Mouse (Mus musculus) cerebellum, adult 11 months (tissue): ENCODE data around the gene Prg2.

Experiments used
- DNase-seq: peaks from one replicate; pipeline ENCODE4 v3.0.0; 2022

Gene Prg2

DNA sequence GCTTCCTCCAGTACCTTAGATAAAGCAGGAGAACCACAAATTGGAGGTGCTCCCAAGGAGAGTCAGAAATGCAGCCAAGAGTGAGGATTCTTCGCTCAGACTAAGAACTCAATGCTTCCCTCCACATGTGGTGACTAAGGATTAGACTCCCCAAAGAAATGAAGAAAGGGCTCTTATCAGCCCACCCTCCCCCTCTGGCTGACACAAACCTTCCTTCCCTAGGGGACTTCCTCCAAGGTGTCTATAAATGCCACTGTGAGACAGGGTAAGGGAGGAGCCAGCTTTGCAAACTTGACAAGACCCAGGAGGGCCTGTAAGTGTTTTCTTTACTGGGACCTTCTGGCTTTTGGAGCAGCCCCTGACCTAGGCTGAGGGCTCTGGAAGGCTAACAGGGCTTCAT is at the start of gene Prg2:
Gene Prg2 (plus strand): TSS at position 274 of the 400 bp plus-strand sequence.
- DNase-seq: no peak

DNA sequence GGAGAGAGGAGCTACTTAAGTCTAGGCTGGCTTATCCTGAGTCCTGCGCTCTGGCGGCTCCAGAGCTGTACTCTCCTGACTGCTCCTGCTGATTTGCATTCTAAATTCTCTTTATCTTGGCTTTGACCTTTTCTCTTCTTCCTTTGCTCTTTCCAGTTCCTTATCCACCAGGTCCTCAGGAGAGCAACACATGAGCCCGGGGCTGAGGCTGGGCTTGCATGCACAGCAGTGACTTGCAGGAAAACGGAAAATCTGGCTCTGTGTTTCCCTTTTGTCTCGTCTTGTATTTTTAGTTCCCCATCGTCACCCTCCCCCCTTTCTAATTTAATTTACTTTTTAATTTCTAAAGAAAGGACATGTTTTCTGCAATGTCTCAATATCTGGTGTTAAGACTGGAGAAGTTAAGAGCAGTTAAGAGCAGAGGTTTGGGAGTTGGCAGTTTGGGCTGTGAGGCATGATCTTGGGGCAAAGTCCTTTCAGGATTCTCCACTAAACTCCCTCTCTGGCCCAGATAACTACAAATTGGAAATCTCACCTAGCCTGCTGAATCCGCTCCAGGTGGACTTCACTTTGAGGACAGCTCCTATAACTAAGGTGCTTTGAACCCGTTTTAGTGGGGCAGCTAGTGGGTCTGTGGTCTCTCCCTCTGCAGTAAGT is 46.1 kb upstream of the Prg2 start:
- no peak for DNase-seq

DNA sequence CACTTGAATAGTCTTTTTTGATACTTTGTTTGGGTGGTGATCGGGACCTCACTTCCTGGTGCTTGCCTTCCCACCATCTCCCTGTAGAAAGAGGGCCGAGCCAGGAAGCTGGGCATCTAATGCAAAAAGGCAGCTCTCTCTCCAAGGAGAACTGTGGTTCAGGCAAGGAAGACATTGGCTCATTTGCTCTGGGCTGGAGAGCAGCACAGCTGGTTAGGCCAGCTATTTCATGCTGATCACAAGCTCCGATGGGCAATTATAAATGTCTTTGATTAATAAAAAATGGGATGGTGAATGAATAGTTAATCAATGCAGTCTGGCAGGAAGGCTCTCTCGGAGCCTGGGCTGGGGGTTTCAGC is 45.6 kb upstream of the Prg2 start:
- no peak for DNase-seq

DNA sequence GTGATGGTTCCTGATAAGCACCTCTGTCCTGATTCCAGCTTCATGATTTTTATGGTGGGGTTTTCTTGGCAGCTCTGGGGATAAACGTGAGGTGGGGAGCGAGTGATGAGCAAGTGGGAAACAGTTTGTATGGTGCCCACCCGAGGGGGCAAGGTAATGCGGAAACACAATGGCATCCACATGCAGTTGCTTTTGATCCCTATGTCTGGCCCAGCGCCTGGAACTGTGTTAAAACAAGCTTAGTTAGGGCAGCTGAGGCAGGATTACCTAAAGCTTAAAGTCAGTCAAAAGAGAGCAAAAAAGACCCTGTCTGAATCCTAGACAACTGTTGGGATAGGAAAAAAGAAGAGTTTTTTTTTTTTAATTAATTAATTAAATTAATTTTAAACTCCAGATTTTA is 45.2 kb upstream of the Prg2 start:
- no peak for DNase-seq

DNA sequence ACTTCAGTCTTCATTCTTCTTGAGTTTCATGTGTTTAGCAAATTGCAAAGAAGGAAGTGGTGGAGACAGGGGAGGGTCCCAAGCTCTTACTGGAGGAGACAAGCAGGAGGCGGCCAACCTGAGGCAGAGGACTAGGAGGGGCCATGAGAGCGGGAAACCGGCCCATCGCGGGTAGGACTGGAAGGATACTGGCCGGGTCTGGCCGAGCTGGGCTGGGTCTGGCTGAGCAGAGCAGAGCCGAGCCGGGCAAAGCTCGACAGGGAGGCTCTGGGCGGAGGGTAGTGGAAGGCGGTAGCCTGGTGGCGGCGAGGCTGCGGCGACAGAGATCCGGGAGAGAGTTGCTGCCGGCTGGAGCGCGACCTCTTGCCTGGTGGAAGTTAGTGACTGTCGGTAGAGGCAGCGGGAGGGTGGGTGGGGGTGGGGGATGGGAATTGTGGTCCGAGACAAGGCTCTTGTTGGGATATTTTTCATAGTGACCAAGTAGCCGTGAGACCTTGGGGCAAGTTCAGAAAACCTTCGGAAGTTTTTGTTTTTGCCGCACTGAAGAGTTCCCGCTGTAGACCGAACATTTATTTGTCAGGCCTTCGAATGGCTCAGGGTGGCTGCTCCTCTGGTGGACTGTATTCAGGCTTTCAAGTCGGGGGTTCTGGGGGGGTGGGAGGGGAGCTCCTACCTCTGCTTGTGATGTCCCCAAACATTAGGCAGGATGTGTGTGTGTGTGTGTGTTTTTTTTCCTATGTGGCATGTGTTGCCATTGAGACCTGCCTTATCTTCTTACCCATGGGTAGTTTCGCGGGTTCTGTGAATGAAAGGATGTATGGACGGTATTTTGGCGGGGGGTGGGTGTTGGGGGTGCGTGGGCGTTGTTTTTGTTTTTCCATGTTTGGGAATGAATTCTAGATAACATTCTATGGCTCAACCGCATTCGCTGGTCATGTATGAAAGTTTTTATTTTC is 43.5 kb upstream of the Prg2 start, which contains the start of gene Slc43a3:
Gene Slc43a3 (plus strand): TSS at position 106 of the 956 bp plus-strand sequence.
- DNase-seq: no peak

DNA sequence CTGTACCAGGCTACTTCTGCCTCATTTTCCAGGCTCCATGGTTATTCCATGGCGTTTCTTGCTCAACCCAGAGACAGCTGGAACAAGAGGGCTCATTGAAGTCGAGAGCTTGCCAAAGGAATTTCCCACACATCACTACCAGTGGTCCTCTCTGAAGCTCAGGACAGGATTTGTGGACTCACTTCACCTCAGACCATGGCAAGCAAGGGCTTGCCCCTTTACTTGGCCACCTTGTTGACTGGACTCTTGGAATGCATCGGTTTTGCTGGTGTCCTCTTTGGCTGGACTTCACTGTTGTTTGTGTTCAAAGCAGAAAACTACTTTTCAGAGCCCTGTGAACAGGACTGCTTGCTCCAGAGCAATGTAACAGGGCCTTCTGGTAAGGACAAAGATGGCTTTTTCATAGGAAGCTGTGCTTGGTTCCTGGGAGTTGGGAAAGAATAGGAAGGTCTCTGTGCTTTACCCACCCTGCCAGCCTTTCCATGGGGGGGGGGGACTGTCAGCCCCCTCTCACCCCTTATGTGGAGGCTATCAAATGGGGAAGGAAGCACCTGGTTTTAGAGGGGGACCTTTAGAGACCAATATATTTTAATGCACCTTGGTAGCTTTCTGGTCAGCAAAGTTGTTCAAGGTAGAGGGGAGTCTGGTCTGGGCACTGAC is 42.6 kb upstream of the Prg2 start:
- DNase-seq: no peak

DNA sequence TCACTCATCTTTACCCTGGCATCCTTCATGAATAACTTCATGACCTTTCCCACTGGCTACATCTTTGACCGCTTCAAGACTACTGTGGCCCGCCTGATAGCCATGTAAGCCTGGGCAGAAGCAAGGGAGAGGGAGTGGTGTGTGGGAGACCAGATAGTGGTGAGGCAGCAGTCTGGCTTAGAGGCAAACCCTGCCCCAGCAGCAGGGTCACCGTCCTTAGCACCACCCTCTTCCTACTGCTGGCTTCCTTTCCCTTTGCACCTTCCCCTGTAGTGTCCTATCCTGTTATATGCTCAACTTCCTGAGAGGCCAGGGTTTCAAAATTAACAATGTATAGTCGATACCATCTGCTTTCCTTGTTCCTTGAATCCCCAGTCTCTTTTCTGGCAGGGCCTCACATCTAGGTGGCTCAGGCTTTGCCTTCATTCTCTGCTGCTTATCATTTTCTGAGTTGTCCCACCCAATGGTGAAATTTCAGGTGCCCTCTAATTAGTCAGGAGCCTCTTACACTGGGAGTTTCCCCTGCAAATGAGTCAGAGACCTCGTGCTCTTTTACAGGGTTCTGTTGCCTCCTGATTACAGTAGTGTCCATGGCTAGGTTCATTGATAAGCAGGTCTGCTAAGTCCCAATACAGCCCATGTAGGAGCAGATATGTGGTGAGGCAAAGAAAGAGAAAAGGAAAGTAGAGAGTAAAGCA is 41.9 kb upstream of the Prg2 start:
- no peak for DNase-seq

DNA sequence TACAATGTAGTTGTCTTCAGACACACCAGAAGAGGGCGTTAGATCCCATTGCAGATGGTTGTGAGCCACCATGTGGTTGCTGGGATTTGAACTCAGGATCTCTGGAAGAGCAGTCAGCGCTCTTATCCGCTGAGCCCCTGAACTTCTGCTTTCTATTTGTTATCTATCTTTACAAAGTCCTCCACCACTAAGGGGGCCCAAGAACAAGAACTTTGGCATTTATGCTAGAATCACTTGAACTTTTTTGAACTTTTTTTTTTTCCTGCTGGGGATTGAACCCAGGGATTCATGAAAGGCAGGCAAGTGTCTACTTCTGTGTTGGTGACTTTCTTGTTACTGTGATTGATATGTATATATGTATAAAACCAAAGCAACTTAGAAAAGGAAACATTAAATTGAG is 41.0 kb upstream of the Prg2 start:
- DNase-seq: no peak

DNA sequence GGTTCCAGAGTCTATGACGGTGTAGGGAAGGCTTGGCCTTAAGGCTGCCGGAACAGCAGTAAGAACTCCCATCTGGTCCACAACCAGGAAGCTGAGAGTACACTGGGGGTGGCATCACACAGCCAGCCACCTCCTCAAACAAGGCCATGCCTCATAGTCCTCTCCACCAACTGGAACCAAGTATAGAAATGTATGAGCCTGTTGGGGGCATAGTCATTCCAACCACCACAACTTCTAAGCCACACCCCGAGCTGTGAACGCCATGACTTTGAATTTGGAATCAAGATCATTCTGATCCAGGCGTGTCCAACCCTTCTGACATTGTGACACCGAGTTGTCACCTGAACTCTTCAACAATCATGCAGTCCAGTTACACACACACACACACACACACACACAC is 40.5 kb upstream of the Prg2 start:
- DNase-seq: no peak

DNA sequence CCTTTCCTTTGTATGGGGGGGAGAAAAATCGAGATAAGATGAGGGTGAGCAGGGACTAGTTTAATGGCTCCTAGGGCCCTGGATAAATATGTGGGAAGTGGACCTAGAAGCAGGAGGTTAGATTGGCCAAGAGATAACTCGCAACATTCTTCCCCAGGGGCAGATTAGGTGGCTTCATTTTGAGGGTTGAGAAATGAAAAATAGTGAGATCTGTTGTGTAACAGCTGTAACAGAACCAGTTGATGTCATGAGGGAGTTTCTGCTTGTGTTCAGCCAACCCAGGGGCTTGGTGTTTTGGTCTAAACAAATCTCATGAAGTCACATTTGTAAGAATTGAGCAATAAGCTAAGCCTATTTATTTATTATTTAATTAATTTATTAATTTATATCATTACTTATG is 38.9 kb upstream of the Prg2 start:
- DNase-seq: no peak

DNA sequence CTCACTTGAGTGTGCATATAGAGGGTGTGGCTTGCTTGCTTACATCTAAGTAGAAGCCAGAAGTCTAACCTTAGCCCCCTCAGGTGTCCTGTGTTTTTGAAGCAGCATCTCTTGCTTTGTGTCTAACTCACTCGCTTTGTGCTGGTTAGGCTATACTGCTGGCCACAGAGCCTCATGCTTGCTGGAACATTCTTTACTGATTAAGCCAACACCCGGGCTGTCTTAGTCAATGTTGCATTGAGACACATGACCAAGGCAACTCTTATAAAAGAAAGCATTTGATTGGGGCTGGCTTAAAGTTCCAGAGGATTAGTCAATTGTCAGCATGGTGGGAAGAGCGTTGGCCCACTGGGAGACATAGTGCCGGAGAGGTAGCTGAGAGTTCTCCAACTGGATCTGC is 38.5 kb upstream of the Prg2 start:
- no peak for DNase-seq

DNA sequence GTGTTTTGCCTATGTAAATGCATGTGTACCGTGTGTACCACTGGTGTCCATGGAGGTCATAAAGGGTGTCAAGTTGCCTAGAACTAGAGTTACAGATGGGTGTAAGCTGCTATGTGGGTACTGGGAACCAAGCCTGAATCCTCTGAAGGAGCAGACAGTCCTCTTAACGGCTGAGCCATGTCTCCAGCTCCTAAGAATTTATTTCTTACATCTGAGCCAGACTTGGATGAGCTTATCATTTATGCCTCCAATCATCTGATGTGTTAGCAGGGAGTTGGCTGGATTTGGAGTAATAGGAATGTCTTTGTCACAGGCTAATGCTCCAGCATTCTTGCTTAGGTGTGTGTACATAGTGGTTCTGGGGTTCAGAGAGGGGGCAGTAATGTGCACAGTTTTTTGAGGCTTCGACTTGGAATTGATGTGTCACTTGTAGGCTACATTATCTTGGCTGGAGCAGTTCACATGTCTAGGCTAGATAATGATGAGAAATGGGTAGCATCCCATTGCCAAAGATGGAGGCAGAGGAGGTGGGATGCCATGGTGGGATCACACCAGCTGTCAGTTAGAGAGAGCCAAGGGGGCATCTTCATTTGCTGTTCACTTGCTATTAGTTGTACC is 33.0 kb upstream of the Prg2 start:
- DNase-seq: no peak

DNA sequence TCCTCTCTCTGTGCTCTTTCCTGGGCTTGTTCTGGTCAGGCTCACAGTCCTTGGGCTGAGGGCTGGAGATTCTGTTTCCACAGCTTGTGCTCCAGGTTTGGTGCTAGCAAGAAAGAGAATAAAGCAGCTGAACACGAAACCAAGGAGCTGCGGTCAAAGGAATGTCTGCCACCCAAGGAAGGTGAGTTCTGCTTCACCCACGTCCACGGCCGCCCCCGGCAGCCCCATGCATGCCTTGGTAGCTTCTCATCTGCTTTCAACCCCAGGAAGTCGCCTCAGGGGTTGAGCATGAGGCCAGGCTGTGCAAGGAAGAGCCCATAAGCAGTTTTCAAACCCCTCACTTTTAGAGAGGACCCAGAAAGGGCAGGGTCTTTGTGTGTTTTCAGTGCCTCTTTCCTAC is 32.0 kb upstream of the Prg2 start:
- no peak for DNase-seq

DNA sequence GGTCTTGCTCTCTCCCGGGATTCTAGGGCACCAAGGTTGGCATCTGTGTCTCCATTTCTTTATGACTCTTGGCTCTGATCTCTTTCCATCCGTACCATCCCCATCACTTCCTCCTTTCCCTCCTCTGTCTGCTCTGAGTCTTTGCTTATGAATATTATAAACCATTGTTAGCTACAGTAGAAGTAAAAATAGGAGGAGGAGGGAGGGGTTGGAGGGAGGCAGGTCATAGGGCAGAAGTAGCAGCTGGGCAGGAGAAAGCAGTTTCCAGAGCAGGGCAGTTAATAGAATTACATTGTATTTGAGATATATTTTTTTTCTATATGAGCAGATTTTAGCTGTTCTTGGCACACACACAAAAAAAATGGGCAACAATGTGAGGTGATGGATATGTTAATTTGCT is 31.5 kb upstream of the Prg2 start:
- no peak for DNase-seq

DNA sequence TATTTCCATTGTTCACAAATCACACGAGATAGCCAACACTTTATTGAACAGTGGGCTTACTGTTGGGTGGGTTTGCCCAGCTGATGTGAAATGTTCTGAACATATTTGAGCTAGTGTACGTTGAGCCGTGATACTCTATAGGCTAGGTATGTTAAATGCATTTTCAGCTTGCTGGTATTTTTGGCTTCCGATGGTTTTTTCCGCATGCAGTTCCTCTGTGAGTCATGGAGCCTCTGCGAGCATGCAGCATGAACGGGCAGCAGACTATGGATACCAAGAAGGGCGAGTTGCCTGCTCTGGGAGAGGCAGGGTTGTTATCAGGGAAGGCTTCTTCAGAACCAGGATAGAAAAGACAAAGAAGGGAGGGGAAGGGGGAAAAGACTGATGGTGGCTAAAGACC is 29.2 kb upstream of the Prg2 start:
- no peak for DNase-seq

DNA sequence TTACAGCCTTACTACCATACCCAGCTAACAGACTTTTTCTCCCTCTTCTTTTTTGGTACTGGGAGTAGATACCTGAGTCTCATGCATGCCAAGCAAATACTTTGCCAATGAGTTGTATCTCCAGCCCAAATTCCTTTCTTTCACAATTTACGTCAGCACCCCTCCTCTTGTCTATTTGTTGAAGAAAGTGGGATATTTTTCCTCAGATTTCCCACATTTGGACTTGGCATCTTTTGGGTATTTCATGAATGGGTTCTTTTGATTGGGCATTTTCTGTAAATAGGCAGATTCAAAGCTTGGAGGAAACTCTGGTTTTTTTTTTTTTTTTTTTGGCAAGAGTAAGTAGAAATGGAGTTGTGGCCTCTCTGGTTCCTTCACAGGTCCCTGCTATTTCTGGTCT is 28.0 kb upstream of the Prg2 start:
- DNase-seq: no peak

DNA sequence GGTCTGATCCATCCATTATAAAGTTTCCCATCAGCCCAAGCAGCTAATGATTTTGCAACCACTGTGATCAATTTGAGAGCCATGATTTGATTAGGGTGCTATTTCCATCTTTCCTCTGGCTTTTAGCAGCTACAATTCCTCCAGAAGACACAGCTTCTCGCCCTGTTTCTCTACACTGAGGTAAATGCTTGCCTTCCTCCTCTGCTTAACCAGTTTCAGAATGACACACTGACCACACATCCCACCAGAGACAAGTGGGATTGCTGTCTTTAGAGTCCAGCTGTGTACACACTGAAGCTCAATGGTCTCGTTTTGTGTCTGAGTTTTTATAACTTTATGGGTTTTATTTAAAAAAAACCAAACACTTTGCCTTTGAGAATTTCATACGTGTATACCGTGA is 27.6 kb upstream of the Prg2 start:
- no peak for DNase-seq

DNA sequence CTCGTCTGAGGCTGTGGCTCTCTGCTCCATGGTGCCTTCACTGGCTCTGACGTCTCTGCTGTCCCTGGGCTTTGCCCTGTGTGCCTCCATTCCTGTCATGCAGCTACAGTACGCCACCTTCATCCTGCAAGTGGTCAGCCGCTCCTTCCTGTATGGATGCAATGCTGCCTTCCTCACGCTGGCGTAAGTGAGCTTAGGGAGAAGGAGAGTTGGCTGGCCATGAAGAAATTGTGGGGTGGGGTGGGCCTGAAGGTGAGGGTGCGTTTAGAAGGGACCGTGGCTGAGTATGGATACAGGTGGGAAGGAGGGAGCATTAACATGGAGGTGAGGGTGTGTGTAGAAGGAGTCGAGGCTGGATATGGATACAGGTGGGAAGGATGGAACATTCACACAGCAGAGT is 24.8 kb upstream of the Prg2 start:
- no peak for DNase-seq

DNA sequence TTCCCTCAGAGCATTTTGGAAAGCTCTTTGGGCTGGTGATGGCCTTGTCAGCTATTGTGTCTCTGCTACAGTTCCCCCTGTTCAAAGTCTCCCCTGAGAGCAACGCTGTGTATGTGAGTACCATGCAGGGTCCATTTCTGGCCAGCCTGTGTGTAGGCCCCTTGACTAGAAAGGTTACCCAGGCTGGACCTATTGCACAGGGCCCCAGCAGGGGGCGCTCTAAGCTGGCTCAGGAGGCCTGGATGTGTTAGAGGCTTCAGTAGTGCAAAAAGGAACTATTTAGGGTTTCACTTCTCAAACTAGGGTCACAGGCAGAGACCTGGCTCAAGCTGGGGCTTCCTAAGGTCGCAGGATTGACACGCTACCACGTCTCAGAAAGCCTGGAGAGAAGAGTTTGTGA is 24.0 kb upstream of the Prg2 start:
- DNase-seq: no peak

DNA sequence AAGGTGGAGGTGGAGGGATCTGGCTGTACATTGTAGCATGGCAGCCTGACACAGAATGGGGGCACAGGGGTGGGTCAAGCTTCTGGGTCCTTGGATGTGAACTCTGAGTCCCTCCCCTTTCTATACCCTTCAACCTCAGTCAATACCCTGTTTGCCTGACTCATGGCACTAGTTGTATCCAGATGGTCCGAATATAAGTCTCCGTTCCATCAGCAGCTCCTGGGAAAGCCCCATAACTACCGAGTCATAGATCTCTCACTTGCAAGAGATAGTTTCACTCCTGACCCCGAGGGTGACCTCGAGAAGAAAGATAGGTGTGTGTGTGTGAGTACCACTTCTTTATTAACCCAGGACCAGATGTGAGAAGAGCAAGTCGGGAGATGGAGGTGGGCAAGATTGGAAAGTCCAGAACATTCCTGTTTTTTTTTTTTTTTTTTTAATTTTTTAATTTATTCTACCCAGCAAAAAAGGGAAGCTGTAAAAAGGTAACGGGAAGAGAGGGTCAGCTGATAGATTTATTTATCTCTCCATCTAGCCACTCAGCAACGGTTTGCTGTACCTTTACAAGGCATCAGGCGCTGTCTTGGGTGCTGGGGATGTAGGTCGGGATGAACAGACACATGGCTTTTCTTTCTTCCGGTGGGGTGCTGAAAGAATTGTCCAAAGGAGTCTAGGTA is 21.5 kb upstream of the Prg2 start:
- DNase-seq: no peak

DNA sequence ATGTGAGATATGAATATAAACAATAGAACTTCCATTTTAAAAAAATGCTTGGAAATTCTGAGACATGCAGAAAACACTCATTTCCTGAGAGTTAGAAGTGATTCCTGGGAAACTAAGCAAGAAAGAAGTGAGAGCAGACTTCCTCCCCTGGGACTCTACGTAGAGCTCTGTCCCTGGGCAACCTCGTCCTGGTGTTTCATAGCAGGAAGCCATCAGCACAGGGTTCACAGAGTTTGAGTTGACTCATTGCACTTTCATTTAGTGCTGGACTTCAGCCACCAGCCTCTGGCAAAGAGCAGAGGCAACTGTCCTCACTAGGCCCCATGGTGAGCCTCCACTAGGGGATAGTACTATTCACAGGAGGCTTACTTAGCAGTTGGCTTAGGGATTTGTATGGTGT is 19.0 kb upstream of the Prg2 start:
- DNase-seq: no peak

DNA sequence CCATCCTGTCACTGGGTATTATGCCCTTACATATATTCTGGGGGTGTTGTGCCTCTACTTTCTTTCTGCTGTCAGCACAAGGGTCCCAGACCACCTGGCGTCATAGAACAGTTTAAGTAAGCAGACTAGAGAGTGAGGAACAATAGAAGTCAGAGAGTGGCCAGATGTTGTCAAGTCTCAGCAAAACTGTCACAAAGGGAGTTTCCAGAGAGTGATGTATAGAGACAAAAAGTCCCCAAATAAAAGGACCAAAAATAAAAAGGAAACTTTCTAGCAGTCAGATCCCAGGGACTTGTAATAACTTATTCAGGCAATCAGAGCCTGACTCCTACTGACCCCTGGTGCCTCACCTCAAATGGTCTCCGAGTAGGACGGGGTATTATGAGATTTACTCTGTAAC is 18.4 kb upstream of the Prg2 start:
- no peak for DNase-seq
